Mouse (Mus musculus) lung, embryonic 14.5 days (tissue): Measurements from ENCODE around the gene Slc38a9. TPM values are rescaled to one million over a fixed set of nuclear protein-coding genes. Genes with fewer than 3 reads are reported as not detected.

Source experiments
- ATAC-seq: fragments of 200-750 bp; cut with Nextera tagmentation; 2 replicates; pipeline ENCODE4 v1.8.0; 2017; ENCODE audit warnings: mild to moderate bottlenecking, moderate TSS enrichment, moderate library complexity; ENCODE audit not compliant: insufficient read depth
- DNase-seq: peaks from one replicate; pipeline ENCODE4 v3.0.0-alpha.2; 2015
- H3K27ac ChIP-seq: fragments of 300-500 bp; sonication (generic); 2 replicates; pipeline ENCODE4 v1.5.1; 2014; ENCODE audit warnings: low read depth, mild to moderate bottlenecking, moderate library complexity
- H3K27me3 ChIP-seq: fragments of 300-500 bp; sonication (generic); 2 replicates; pipeline ENCODE4 v1.6.1; 2014; ENCODE audit warnings: low read length, control low read depth; ENCODE audit not compliant: insufficient read depth
- H3K36me3 ChIP-seq: fragments of 300-500 bp; sonication (generic); 2 replicates; pipeline ENCODE4 v1.6.1; 2014; ENCODE audit warnings: control low read depth; ENCODE audit not compliant: insufficient read depth
- H3K4me1 ChIP-seq: fragments of 300-500 bp; sonication (generic); 2 replicates; pipeline ENCODE4 v1.6.1; 2014; ENCODE audit warnings: antibody characterized with exemption, control low read depth; ENCODE audit not compliant: insufficient read depth
- H3K4me2 ChIP-seq: fragments of 300-500 bp; sonication (generic); 2 replicates; pipeline ENCODE4 v1.6.1; 2014; ENCODE audit warnings: mild to moderate bottlenecking
- H3K4me3 ChIP-seq: fragments of 300-500 bp; sonication (generic); 2 replicates; pipeline ENCODE4 v1.5.1; 2014; ENCODE audit warnings: low read depth, low read length
- H3K9ac ChIP-seq: fragments of 300-500 bp; sonication (generic); 2 replicates; pipeline ENCODE4 v1.6.1; 2014
- H3K9me3 ChIP-seq: fragments of 300-500 bp; sonication (generic); 2 replicates; pipeline ENCODE4 v1.6.1; 2016; ENCODE audit warnings: low read depth, low read length, control low read depth
- CTCF ChIP-seq: IDR thresholded peaks from 2 replicates; pipeline ENCODE4 v1.5.1; 2016; ENCODE audit warnings: antibody characterized with exemption, low read depth
- WGBS: fragments of 180-500 bp; shearing (Covaris S2); extraction: QIAGEN DNeasy Blood & Tissue Kit; methylation state at CpG from one replicate; pipeline ENCODE4 v1.1.7; 2014; 5-methylcytosine and 5-hydroxymethylcytosine counted together
- polyA plus RNA-seq: library from polyadenylated mRNA; unstranded; fragments of >200 nt; fragmentation: Nextera tagmentation; extraction: Ambion mirVana; gene quantifications from 2 replicates; pipeline ENCODE4 v1.2.1, GENCODE M21; 2014

Slc38a9 gene
- polyA plus RNA-seq, 1 experiment from 2014 or later: 13.1 TPM

GRCm38 (mm10) chr13:112745936-112746694 lies 85.6 kb downstream of the Slc38a9 start:
- Histone ChIP-seq H3K4me2 (no peak overlapping the region), H3K36me3 (no peaks in the 10 kb centered on the region), H3K27ac (peak overlapping the region; percentile 75), H3K27me3 (no peaks in the 10 kb centered on the region), H3K4me1 (peaks cover 22% of the 10 kb centered on the region), H3K9ac (no peak overlapping the region), H3K4me3 (no peak overlapping the region), H3K9me3 (no peaks in the 10 kb centered on the region)
- WGBS: 54% methylated on average over 5 of the region's 5 CpGs
- ATAC-seq: peak; percentile 56
- no peak for TF ChIP-seq CTCF
- DNase-seq: peak; percentile 74

GRCm38 (mm10) chr13:112746695-112747055 lies 86.1 kb downstream of the Slc38a9 start:
- DNase-seq (no peak), ATAC-seq (no peak)
- no peaks in the 10 kb centered on the region for H3K36me3 ChIP-seq
- H3K27me3 ChIP-seq: no peaks in the 10 kb centered on the region
- no peaks in the 10 kb centered on the region for H3K9me3 ChIP-seq
- no peak for TF ChIP-seq CTCF
- WGBS: 54% methylated on average over 10 of the region's 10 CpGs
- H3K4me3 ChIP-seq: no peak overlapping the region
- H3K4me1 ChIP-seq: peaks cover 27% of the 10 kb centered on the region
- H3K27ac ChIP-seq: peak overlapping the region; percentile 75
- no peak overlapping the region for H3K9ac ChIP-seq
- H3K4me2 ChIP-seq: no peak overlapping the region

- peaks cover 31% of the 10 kb centered on the region for H3K4me1 ChIP-seq
- no peak overlapping the region for H3K4me3 ChIP-seq
- H3K9ac ChIP-seq: no peak overlapping the region
- no peaks in the 10 kb centered on the region for H3K27me3 ChIP-seq
- H3K36me3 ChIP-seq: no peaks in the 10 kb centered on the region
- ATAC-seq (no peak), DNase-seq (no peak)
- WGBS: 72% methylated on average over 6 of the region's 6 CpGs
- peak overlapping the region; percentile 33; the same call in 1 of the 2 replicates for H3K27ac ChIP-seq
- no peak overlapping the region for H3K4me2 ChIP-seq
- TF ChIP-seq CTCF: no peak
- H3K9me3 ChIP-seq: no peaks in the 10 kb centered on the region
Observed at GRCm38 (mm10) chr13:112747808-112748430, 87.4 kb downstream of the Slc38a9 start.

GRCm38 (mm10) chr13:112748808-112749510 lies 88.4 kb downstream of the Slc38a9 start:
- H3K4me3 ChIP-seq: no peak overlapping the region
- ATAC-seq (no peak), DNase-seq (no peak)
- no peak overlapping the region for H3K4me2 ChIP-seq
- no peak overlapping the region for H3K9ac ChIP-seq
- no peak for TF ChIP-seq CTCF
- H3K27ac ChIP-seq: no peak overlapping the region
- WGBS: 86% methylated on average over 11 of the region's 11 CpGs
- H3K9me3 ChIP-seq: no peaks in the 10 kb centered on the region
- H3K36me3 ChIP-seq: no peaks in the 10 kb centered on the region
- H3K27me3 ChIP-seq: no peaks in the 10 kb centered on the region
- peaks cover 31% of the 10 kb centered on the region for H3K4me1 ChIP-seq

GRCm38 (mm10) chr13:112749881-112750280 lies 89.3 kb downstream of the Slc38a9 start:
- H3K36me3 ChIP-seq: no peaks in the 10 kb centered on the region
- 82% methylated on average over 2 of the region's 2 CpGs for WGBS
- no peak overlapping the region for H3K4me3 ChIP-seq
- no peak overlapping the region for H3K4me2 ChIP-seq
- no peaks in the 10 kb centered on the region for H3K9me3 ChIP-seq
- H3K9ac ChIP-seq: no peak overlapping the region
- no peak for ATAC-seq
- TF ChIP-seq CTCF: no peak
- H3K4me1 ChIP-seq: peaks cover 31% of the 10 kb centered on the region
- H3K27ac ChIP-seq: no peak overlapping the region
- no peak for DNase-seq
- no peaks in the 10 kb centered on the region for H3K27me3 ChIP-seq

- Histone ChIP-seq H3K9me3 (no peaks in the 10 kb centered on the region), H3K36me3 (no peaks in the 10 kb centered on the region), H3K4me1 (peaks cover 34% of the 10 kb centered on the region), H3K27ac (peak overlapping the region; percentile 87), H3K9ac (peak overlapping the region; percentile 38), H3K27me3 (no peaks in the 10 kb centered on the region), H3K4me2 (peak overlapping the region; percentile 52), H3K4me3 (no peak overlapping the region)
- 19% methylated on average over 18 of the region's 18 CpGs for WGBS
- no peak for TF ChIP-seq CTCF
- peak; percentile 77 for ATAC-seq
- DNase-seq: peak; percentile 88
Observed at GRCm38 (mm10) chr13:112751454-112752308, 91.1 kb downstream of the Slc38a9 start.
